Mouse (Mus musculus): ENCODE measurements at regions not wholly inside any gene's neighbourhood (a gene's known extent, or its start where the extent isn't known, plus 50 kb on each side); places are given as distances from the start of the nearest gene placed in this dataset.
A peak's percentile ranks its signal among the peaks of the same experiment; 100 is the strongest.

- DNase-seq (ENCODE audit: low spot score) = no peak
These were observed 1376.8 kb downstream of the Sis start for GRCm38 (mm10) chr3:71590840-71591239.

DNA sequence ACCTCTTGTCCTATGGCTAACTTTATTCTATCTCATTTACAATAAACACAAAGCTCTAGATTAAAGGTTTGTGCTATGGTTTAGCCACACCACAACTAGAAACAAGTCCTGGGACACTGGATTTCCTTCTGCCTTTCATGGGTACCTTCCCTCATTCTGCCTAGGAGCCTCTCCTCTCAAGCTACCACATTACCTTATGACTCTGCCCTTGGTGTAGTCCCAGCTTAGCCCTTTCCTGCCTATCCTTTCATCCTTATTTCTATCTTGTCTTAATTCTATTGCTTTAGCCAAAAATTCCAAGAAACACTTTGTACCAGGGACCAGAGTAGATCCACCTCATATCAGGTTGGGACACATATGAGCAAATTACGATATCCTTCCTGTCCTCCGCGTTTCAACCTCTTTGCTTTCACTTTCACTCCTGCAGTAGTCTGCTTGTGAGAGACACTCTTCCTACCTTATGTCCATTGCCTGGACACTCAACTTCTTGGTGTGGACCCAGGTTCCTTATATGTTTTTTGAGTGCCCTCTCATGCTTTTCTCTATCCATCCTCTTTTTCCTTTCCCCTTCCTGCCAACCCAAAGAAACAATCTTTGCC lies 1403.7 kb downstream of the Sis start:
- DNase-seq (ENCODE audit: low spot score) = no peak

DNA sequence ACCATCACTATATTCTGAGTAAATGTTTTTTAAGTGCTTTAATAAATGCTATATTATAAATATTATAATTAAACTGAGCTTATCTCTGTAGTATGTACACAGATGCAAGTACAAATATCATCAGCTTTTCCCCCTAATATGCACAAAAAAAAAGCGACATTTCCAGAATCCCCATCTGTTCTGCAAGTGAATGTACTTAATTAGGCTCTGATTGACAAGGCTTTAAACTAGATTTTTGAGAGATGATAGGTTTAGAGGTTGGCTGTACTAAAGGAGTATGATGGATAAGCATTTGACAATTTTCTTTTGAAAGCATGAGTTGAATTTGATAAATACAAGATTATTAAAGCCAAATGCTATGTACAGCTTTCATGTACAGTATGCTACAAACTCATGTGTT lies 1404.8 kb downstream of the Sis start:
- DNase-seq (ENCODE audit: low spot score) = no peak

- DNase-seq (ENCODE audit: low spot score) = no peak
These were observed 1421.8 kb downstream of the Sis start for GRCm38 (mm10) chr3:71545821-71546220.

DNA sequence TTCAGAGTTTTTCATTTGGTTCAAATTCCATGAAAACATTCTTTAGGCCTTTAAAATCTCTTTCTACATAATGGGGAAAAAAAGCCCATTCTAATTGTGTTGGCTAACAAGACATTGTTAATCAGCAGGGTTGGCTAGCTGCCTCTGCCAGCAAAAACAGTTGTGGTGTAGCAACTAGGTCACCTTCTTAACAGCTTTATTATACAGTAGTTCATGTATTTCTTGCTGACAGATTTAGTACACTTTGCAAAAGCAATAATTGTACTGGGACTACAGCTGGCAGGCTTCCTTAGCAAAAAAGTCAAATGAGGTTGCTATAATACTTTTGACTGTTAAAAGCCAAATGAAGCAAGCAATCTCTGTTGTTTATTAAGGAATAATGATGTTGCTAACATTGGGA lies 1454.8 kb downstream of the Sis start:
- peak; percentile 11 for DNase-seq (ENCODE audit: low spot score)

Measured in left cerebral cortex, adult 11 months (tissue).